Mouse (Mus musculus): Measurements from ENCODE around the gene Olfr648. TPM values are rescaled to one million over a fixed set of nuclear protein-coding genes. Genes with fewer than 3 reads are reported as not detected.

The Olfr648 gene
- polyA plus RNA-seq, 1 experiment from 2014 or later = not detected

GRCm38 (mm10) chr7:104199822-104200221 lies 16.6 kb upstream of the Olfr648 start:
- Histone ChIP-seq H3K36me3 (ENCODE audit: insufficient read depth, low read length) (no peaks in the 10 kb centered on the region), H3K9ac (replicated peaks; ENCODE audit: low read depth) (no peak overlapping the region), H3K9me3 (ENCODE audit: low read length) (no peaks in the 10 kb centered on the region), H3K27me3 (replicated peaks; ENCODE audit: insufficient read depth, low read length) (no peaks in the 10 kb centered on the region), H3K27ac (ENCODE audit: low read length) (no peak overlapping the region), H3K4me3 (ENCODE audit: low read depth, low read length) (no peak overlapping the region), H3K4me1 (ENCODE audit: insufficient read depth, low read depth, low read length) (no peaks in the 10 kb centered on the region), H3K4me2 (replicated peaks; ENCODE audit: low read depth, low read length) (no peak overlapping the region)
- TF ChIP-seq CTCF (IDR thresholded peaks at IDR 0.05) (peak; percentile 96), EP300 (IDR thresholded peaks at IDR 0.05) (no peak)
- 2% methylated on average over 5 of the region's 5 CpGs for WGBS
- DNase-seq (ENCODE audit: low spot score) (peak; percentile 76), ATAC-seq (peak; percentile 59)

DNA sequence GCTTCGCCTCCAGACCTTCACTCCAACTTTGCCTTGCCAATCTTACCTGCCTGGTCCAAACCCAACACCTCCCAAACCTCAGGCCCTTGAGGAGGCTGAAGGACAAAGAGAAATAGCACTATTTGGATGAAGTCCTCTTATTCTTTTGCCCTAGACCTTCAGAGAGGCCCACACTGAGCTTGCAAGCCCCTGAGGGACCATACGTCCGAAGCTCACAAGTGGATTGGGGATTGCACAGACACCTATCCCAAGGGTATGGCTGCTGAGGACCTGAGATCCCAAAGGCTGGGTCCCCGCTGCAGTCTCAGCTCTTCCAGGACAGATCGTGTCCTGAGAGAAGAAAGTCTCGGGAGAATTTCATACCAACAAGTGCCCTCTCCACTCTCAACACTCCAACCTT lies 12.7 kb upstream of the Olfr648 start, which contains the start of gene Olfr649:
Gene Olfr649, minus strand, starts transcription at position 101 of the 400 bp plus-strand sequence.
- TF ChIP-seq CTCF (IDR thresholded peaks at IDR 0.05) (no peak), EP300 (IDR thresholded peaks at IDR 0.05) (no peak)
- Histone ChIP-seq H3K9me3 (ENCODE audit: low read length) (no peaks in the 10 kb centered on the region), H3K36me3 (ENCODE audit: insufficient read depth, low read length) (no peaks in the 10 kb centered on the region), H3K4me1 (ENCODE audit: insufficient read depth, low read depth, low read length) (no peaks in the 10 kb centered on the region), H3K27ac (ENCODE audit: low read length) (no peak within 1 kb of the TSS), H3K4me3 (ENCODE audit: low read depth, low read length) (no peak within 1 kb of the TSS), H3K9ac (replicated peaks; ENCODE audit: low read depth) (no peak within 1 kb of the TSS), H3K27me3 (replicated peaks; ENCODE audit: insufficient read depth, low read length) (no peaks in the 10 kb centered on the region), H3K4me2 (replicated peaks; ENCODE audit: low read depth, low read length) (no peak within 1 kb of the TSS)
- ATAC-seq (no peak), DNase-seq (ENCODE audit: low spot score) (no peak)
- 74% methylated on average over 6 of the region's 6 CpGs for WGBS

GRCm38 (mm10) chr7:104191275-104191674 lies 8.1 kb upstream of the Olfr648 start:
- ATAC-seq (no peak), DNase-seq (ENCODE audit: low spot score) (peak; percentile 9)
- Histone ChIP-seq H3K27me3 (replicated peaks; ENCODE audit: insufficient read depth, low read length) (no peaks in the 10 kb centered on the region), H3K27ac (ENCODE audit: low read length) (no peak overlapping the region), H3K4me3 (ENCODE audit: low read depth, low read length) (no peak overlapping the region), H3K4me2 (replicated peaks; ENCODE audit: low read depth, low read length) (no peak overlapping the region), H3K9me3 (ENCODE audit: low read length) (no peaks in the 10 kb centered on the region), H3K4me1 (ENCODE audit: insufficient read depth, low read depth, low read length) (no peaks in the 10 kb centered on the region), H3K9ac (replicated peaks; ENCODE audit: low read depth) (no peak overlapping the region), H3K36me3 (ENCODE audit: insufficient read depth, low read length) (no peaks in the 10 kb centered on the region)
- TF ChIP-seq CTCF (IDR thresholded peaks at IDR 0.05) (no peak), EP300 (IDR thresholded peaks at IDR 0.05) (no peak)
- WGBS = 53% methylated on average over 9 of the region's 9 CpGs

- Histone ChIP-seq H3K9me3 (ENCODE audit: low read length) (no peaks in the 10 kb centered on the region), H3K36me3 (ENCODE audit: insufficient read depth, low read length) (no peaks in the 10 kb centered on the region), H3K4me3 (ENCODE audit: low read depth, low read length) (no peak overlapping the region), H3K27me3 (replicated peaks; ENCODE audit: insufficient read depth, low read length) (no peaks in the 10 kb centered on the region), H3K4me1 (ENCODE audit: insufficient read depth, low read depth, low read length) (no peaks in the 10 kb centered on the region), H3K9ac (replicated peaks; ENCODE audit: low read depth) (no peak overlapping the region), H3K27ac (ENCODE audit: low read length) (no peak overlapping the region), H3K4me2 (replicated peaks; ENCODE audit: low read depth, low read length) (no peak overlapping the region)
- ATAC-seq = no peak
- WGBS = 76% methylated on average over 1 of the region's 1 CpGs
- no peak for DNase-seq (ENCODE audit: low spot score)
- TF ChIP-seq CTCF (IDR thresholded peaks at IDR 0.05) (no peak), EP300 (IDR thresholded peaks at IDR 0.05) (no peak)
Measured at GRCm38 (mm10) chr7:104179074-104179473, 4.1 kb downstream of the Olfr648 start.

DNA sequence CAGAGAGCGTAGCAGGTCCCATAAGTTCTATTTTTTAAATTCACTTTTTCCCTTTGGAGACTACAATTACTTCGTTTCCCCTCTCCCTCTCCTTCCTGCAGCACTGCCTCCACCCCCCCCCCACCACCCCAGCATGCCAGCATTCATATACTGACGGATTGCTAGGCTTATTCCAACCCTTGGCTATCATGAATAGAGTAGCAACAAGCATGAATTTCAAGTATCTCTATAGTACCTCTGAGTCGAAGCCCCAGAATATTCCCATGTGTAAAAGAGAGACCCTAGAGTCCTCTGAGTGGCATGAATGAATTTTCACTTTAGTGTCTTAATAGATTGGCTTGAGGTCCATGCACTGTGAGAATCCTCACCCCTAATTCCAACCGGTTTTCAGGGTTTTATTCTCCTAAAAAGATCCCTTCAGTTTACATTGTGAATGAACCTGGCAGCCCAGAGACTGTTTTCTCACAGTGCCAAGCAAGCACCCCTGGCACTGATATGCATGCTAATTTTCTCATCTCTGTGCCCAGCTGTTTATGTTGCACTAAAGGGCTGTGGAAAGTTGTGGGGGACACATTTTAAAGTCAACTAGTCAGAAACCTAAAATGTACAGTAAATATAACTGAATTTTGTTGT lies 4.7 kb downstream of the Olfr648 start:
- 56% methylated on average over 5 of the region's 5 CpGs for WGBS
- Histone ChIP-seq H3K4me1 (ENCODE audit: insufficient read depth, low read depth, low read length) (no peaks in the 10 kb centered on the region), H3K27ac (ENCODE audit: low read length) (no peak overlapping the region), H3K9ac (replicated peaks; ENCODE audit: low read depth) (no peak overlapping the region), H3K27me3 (replicated peaks; ENCODE audit: insufficient read depth, low read length) (no peaks in the 10 kb centered on the region), H3K9me3 (ENCODE audit: low read length) (no peaks in the 10 kb centered on the region), H3K36me3 (ENCODE audit: insufficient read depth, low read length) (no peaks in the 10 kb centered on the region), H3K4me3 (ENCODE audit: low read depth, low read length) (no peak overlapping the region), H3K4me2 (replicated peaks; ENCODE audit: low read depth, low read length) (no peak overlapping the region)
- TF ChIP-seq CTCF (IDR thresholded peaks at IDR 0.05) = no peak
- TF ChIP-seq EP300 (IDR thresholded peaks at IDR 0.05) = no peak
- DNase-seq (ENCODE audit: low spot score) (no peak), ATAC-seq (no peak)

DNA sequence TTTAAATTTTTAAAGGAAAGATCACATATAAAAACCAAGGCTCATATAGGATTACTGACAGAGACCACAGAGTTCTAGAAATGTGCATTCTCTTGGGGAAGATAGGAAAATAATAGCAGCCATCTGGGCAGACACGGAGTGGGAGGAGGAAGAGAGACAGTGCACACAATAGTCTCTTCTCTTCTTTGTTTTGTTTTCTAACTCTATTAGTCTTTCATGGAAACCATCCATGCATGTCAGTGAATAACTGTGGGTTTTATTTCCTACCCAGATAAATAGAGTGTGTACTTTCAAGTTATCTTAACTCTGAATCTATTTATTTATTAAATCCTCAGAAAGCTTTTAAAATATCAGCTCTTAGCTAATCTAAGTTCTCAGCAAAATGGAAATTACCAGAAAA lies 8.1 kb downstream of the Olfr648 start:
- H3K4me2 ChIP-seq (replicated peaks; ENCODE audit: low read depth, low read length) = no peak overlapping the region
- 68% methylated on average over 1 of the region's 1 CpGs for WGBS
- no peaks in the 10 kb centered on the region for H3K4me1 ChIP-seq (ENCODE audit: insufficient read depth, low read depth, low read length)
- DNase-seq (ENCODE audit: low spot score) (no peak), ATAC-seq (no peak)
- no peaks in the 10 kb centered on the region for H3K9me3 ChIP-seq (ENCODE audit: low read length)
- H3K9ac ChIP-seq (replicated peaks; ENCODE audit: low read depth) = no peak overlapping the region
- no peak for TF ChIP-seq CTCF (IDR thresholded peaks at IDR 0.05)
- no peak for TF ChIP-seq EP300 (IDR thresholded peaks at IDR 0.05)
- H3K4me3 ChIP-seq (ENCODE audit: low read depth, low read length) = no peak overlapping the region
- no peak overlapping the region for H3K27ac ChIP-seq (ENCODE audit: low read length)
- H3K36me3 ChIP-seq (ENCODE audit: insufficient read depth, low read length) = no peaks in the 10 kb centered on the region
- no peaks in the 10 kb centered on the region for H3K27me3 ChIP-seq (replicated peaks; ENCODE audit: insufficient read depth, low read length)
